Mouse (Mus musculus) heart, embryonic 13.5 days (tissue): ENCODE results near the gene Dock8. TPM values are rescaled to one million over a fixed set of nuclear protein-coding genes. Genes with fewer than 3 reads are reported as not detected.

Experiments
- ATAC-seq: fragments of 200-750 bp; cut with Nextera tagmentation; 2 replicates; pipeline ENCODE4 v1.8.0; 2017; ENCODE audit warnings: moderate TSS enrichment; ENCODE audit not compliant: insufficient number of reproducible peaks, low FRiP score, low TSS enrichment; ENCODE audit errors: extremely low read depth
- H3K27ac ChIP-seq: fragments of 300-500 bp; sonication (generic); replicated peaks from 2 replicates; pipeline ENCODE4 v1.5.1; 2015; ENCODE audit warnings: moderate library complexity, mild to moderate bottlenecking, inconsistent platforms
- H3K27me3 ChIP-seq: fragments of 300-500 bp; sonication (generic); replicated peaks from 2 replicates; pipeline ENCODE4 v1.6.1; 2015; ENCODE audit warnings: mild to moderate bottlenecking, inconsistent platforms
- H3K36me3 ChIP-seq: fragments of 300-500 bp; sonication (generic); 2 replicates; pipeline ENCODE4 v1.6.1; 2015; ENCODE audit warnings: mild to moderate bottlenecking, inconsistent platforms
- H3K4me1 ChIP-seq: fragments of 300-500 bp; sonication (generic); 2 replicates; pipeline ENCODE4 v1.6.1; 2015; ENCODE audit warnings: inconsistent platforms
- H3K4me2 ChIP-seq: fragments of 300-500 bp; sonication (generic); 2 replicates; pipeline ENCODE4 v1.6.1; 2015; ENCODE audit warnings: inconsistent platforms, mild to moderate bottlenecking, moderate library complexity
- H3K4me3 ChIP-seq: fragments of 300-500 bp; sonication (generic); 2 replicates; pipeline ENCODE4 v1.5.1; 2015; ENCODE audit warnings: moderate library complexity, mild to moderate bottlenecking, inconsistent platforms
- H3K9ac ChIP-seq: fragments of 300-500 bp; sonication (generic); 2 replicates; pipeline ENCODE4 v1.6.1; 2015; ENCODE audit warnings: inconsistent platforms, mild to moderate bottlenecking, moderate library complexity
- H3K9me3 ChIP-seq: fragments of 300-500 bp; sonication (generic); 2 replicates; pipeline ENCODE4 v1.6.1; 2016; ENCODE audit warnings: inconsistent platforms
- WGBS: fragments of 180-500 bp; shearing (Covaris S2); methylation state at CpG from one replicate; pipeline ENCODE4 v1.1.7; 2015; ENCODE audit warnings: mixed read lengths; 5-methylcytosine and 5-hydroxymethylcytosine counted together
- polyA plus RNA-seq: library from polyadenylated mRNA; unstranded; fragments of >200 nt; fragmentation: Nextera tagmentation; extraction: Ambion mirVana; gene quantifications from 2 replicates; pipeline ENCODE4 v1.2.1, GENCODE M21; 2015

The Dock8 gene
- polyA plus RNA-seq, 1 experiment from 2014 or later = 2.6 TPM

- H3K4me1 ChIP-seq = peaks cover 20% of the 10 kb centered on the region
- 59% methylated on average over 11 of the region's 11 CpGs for WGBS
- H3K36me3 ChIP-seq = no peaks in the 10 kb centered on the region; the same call in 1 of the 2 replicates
- H3K9ac ChIP-seq = no peak overlapping the region
- 0 out of 2 replicates have a peak overlapping the region, but pooled peaks have one; percentile 14 for H3K27ac ChIP-seq
- no peak overlapping the region for H3K4me3 ChIP-seq
- ATAC-seq = no peak
- H3K9me3 ChIP-seq = no peaks in the 10 kb centered on the region
- H3K4me2 ChIP-seq = no peak overlapping the region
- no peaks in the 10 kb centered on the region for H3K27me3 ChIP-seq
Measured at GRCm38 (mm10) chr19:25155709-25156108, 156.4 kb downstream of the Dock8 start.

- no peak overlapping the region for H3K27ac ChIP-seq
Measured at GRCm38 (mm10) chr19:25162270-25162669, 162.9 kb downstream of the Dock8 start.

GRCm38 (mm10) chr19:25163426-25163825, 164.1 kb downstream of the Dock8 start:
- ATAC-seq = no peak
- WGBS = 87% methylated on average over 12 of the region's 12 CpGs

More at GRCm38 (mm10) chr19:25162270-25162669, 162.9 kb downstream of the Dock8 start:
- no peaks in the 10 kb centered on the region for H3K9me3 ChIP-seq
- no peaks in the 10 kb centered on the region for H3K27me3 ChIP-seq
- H3K4me1 ChIP-seq = 0 out of 2 replicates have a peak, but pooled peaks cover 6% of the 10 kb centered on the region
- no peak overlapping the region for H3K4me3 ChIP-seq
- ATAC-seq = no peak
- WGBS = 77% methylated on average over 3 of the region's 3 CpGs
- H3K36me3 ChIP-seq = no peaks in the 10 kb centered on the region; the same call in 1 of the 2 replicates
- no peak overlapping the region for H3K9ac ChIP-seq
- no peak overlapping the region for H3K4me2 ChIP-seq

GRCm38 (mm10) chr19:25166412-25166811, 167.1 kb downstream of the Dock8 start:
- no peaks in the 10 kb centered on the region for H3K27me3 ChIP-seq
- H3K27ac ChIP-seq = no peak overlapping the region
- no peak overlapping the region for H3K9ac ChIP-seq
- 56% methylated on average over 9 of the region's 9 CpGs for WGBS
- no peaks in the 10 kb centered on the region for H3K9me3 ChIP-seq
- ATAC-seq = no peak
- no peak overlapping the region for H3K4me2 ChIP-seq
- no peak overlapping the region for H3K4me3 ChIP-seq
- H3K36me3 ChIP-seq = no peaks in the 10 kb centered on the region
- H3K4me1 ChIP-seq = 0 out of 2 replicates have a peak, but pooled peaks cover 6% of the 10 kb centered on the region

More at GRCm38 (mm10) chr19:25163426-25163825, 164.1 kb downstream of the Dock8 start:
- no peaks in the 10 kb centered on the region for H3K9me3 ChIP-seq
- H3K36me3 ChIP-seq = no peaks in the 10 kb centered on the region; the same call in 1 of the 2 replicates
- no peak overlapping the region for H3K4me2 ChIP-seq
- H3K4me1 ChIP-seq = 0 out of 2 replicates have a peak, but pooled peaks cover 6% of the 10 kb centered on the region
- no peaks in the 10 kb centered on the region for H3K27me3 ChIP-seq
- H3K9ac ChIP-seq = no peak overlapping the region
- no peak overlapping the region for H3K4me3 ChIP-seq
- H3K27ac ChIP-seq = no peak overlapping the region

GRCm38 (mm10) chr19:25171395-25171794, 172.1 kb downstream of the Dock8 start:
- no peak overlapping the region for H3K4me2 ChIP-seq
- no peaks in the 10 kb centered on the region for H3K36me3 ChIP-seq
- no peaks in the 10 kb centered on the region for H3K4me1 ChIP-seq
- H3K4me3 ChIP-seq = no peak overlapping the region
- H3K9me3 ChIP-seq = no peaks in the 10 kb centered on the region
- WGBS = 60% methylated on average over 10 of the region's 10 CpGs
- H3K27ac ChIP-seq = no peak overlapping the region
- no peak for ATAC-seq
- H3K27me3 ChIP-seq = no peaks in the 10 kb centered on the region
- no peak overlapping the region for H3K9ac ChIP-seq

- no peak for ATAC-seq
- Histone ChIP-seq H3K9me3 (no peaks in the 10 kb centered on the region), H3K4me3 (no peak overlapping the region), H3K27me3 (no peaks in the 10 kb centered on the region), H3K4me1 (peaks cover 26% of the 10 kb centered on the region), H3K27ac (no peak overlapping the region), H3K9ac (no peak overlapping the region), H3K36me3 (no peaks in the 10 kb centered on the region), H3K4me2 (no peak overlapping the region)
- WGBS = 86% methylated on average over 11 of the region's 11 CpGs
Measured at GRCm38 (mm10) chr19:25176746-25177145, 177.4 kb downstream of the Dock8 start.

GRCm38 (mm10) chr19:25180024-25180423, 180.7 kb downstream of the Dock8 start:
- no peaks in the 10 kb centered on the region for H3K27me3 ChIP-seq
- peak overlapping the region; percentile 18; the same call in 1 of the 2 replicates for H3K4me2 ChIP-seq
- peak overlapping the region; percentile 81 for H3K27ac ChIP-seq
- no peak for ATAC-seq
- H3K4me3 ChIP-seq = no peak overlapping the region
- no peak overlapping the region for H3K9ac ChIP-seq
- peaks cover 35% of the 10 kb centered on the region for H3K4me1 ChIP-seq
- H3K36me3 ChIP-seq = no peaks in the 10 kb centered on the region
- H3K9me3 ChIP-seq = no peaks in the 10 kb centered on the region
- 29% methylated on average over 6 of the region's 6 CpGs for WGBS

GRCm38 (mm10) chr19:25180547-25180946, 181.2 kb downstream of the Dock8 start:
- no peak for ATAC-seq
- Histone ChIP-seq H3K27ac (peak overlapping the region; percentile 81), H3K9ac (no peak overlapping the region), H3K36me3 (no peaks in the 10 kb centered on the region), H3K4me2 (peak overlapping the region; percentile 18; the same call in 1 of the 2 replicates), H3K4me3 (no peak overlapping the region), H3K4me1 (peaks cover 40% of the 10 kb centered on the region), H3K27me3 (no peaks in the 10 kb centered on the region), H3K9me3 (no peaks in the 10 kb centered on the region)
- 64% methylated on average over 6 of the region's 6 CpGs for WGBS

- Histone ChIP-seq H3K9ac (no peak overlapping the region), H3K4me3 (no peak overlapping the region), H3K36me3 (no peaks in the 10 kb centered on the region), H3K9me3 (no peaks in the 10 kb centered on the region), H3K4me2 (no peak overlapping the region), H3K27ac (peak overlapping the region; percentile 76), H3K27me3 (no peaks in the 10 kb centered on the region), H3K4me1 (peaks cover 61% of the 10 kb centered on the region)
- WGBS = 73% methylated on average over 7 of the region's 7 CpGs
- ATAC-seq = no peak
Measured at GRCm38 (mm10) chr19:25184076-25184475, 184.7 kb downstream of the Dock8 start.

GRCm38 (mm10) chr19:25186316-25186715, 187.0 kb downstream of the Dock8 start:
- Histone ChIP-seq H3K4me3 (no peak overlapping the region), H3K4me1 (peaks cover 42% of the 10 kb centered on the region), H3K36me3 (no peaks in the 10 kb centered on the region), H3K27me3 (no peaks in the 10 kb centered on the region), H3K4me2 (no peak overlapping the region), H3K9me3 (no peaks in the 10 kb centered on the region), H3K9ac (no peak overlapping the region), H3K27ac (peak overlapping the region; percentile 76)
- WGBS = 43% methylated on average over 5 of the region's 5 CpGs
- no peak for ATAC-seq

GRCm38 (mm10) chr19:25187681-25188080, 188.3 kb downstream of the Dock8 start:
- Histone ChIP-seq H3K4me2 (peak overlapping the region; percentile 1; the same call in 1 of the 2 replicates), H3K27ac (no peak overlapping the region), H3K4me1 (peaks cover 42% of the 10 kb centered on the region), H3K36me3 (no peaks in the 10 kb centered on the region), H3K27me3 (no peaks in the 10 kb centered on the region), H3K9me3 (no peaks in the 10 kb centered on the region), H3K9ac (no peak overlapping the region), H3K4me3 (no peak overlapping the region)
- 68% methylated on average over 18 of the region's 18 CpGs for WGBS
- ATAC-seq = peak; percentile 26; the same call in 1 of the 2 replicates

GRCm38 (mm10) chr19:25193751-25194150, 194.4 kb downstream of the Dock8 start:
- H3K27ac ChIP-seq = no peak overlapping the region
- no peak overlapping the region for H3K4me2 ChIP-seq
- H3K4me1 ChIP-seq = peaks cover 10% of the 10 kb centered on the region; the same call in 1 of the 2 replicates
- H3K36me3 ChIP-seq = no peaks in the 10 kb centered on the region
- 92% methylated on average over 9 of the region's 9 CpGs for WGBS
- H3K9ac ChIP-seq = no peak overlapping the region
- no peak overlapping the region for H3K4me3 ChIP-seq
- ATAC-seq = no peak
- H3K9me3 ChIP-seq = no peaks in the 10 kb centered on the region
- no peaks in the 10 kb centered on the region for H3K27me3 ChIP-seq
